Mouse (Mus musculus) cerebellum, adult 2 months (tissue): Measurements from ENCODE around the gene Bcl7c. TPM values are rescaled to one million over a fixed set of nuclear protein-coding genes. Genes with fewer than 3 reads are reported as not detected.

Experiments used
- DNase-seq, 2 experiments: peaks; one replicate each; pipeline ENCODE4 v3.0.0; 2021
- H3K27ac ChIP-seq: fragments of 200-500 bp; 2 replicates; pipeline ENCODE4 v1.5.1; 2012; ENCODE audit warnings: low read length, control low read depth, inconsistent platforms; ENCODE audit not compliant: insufficient read depth
- H3K27me3 ChIP-seq: fragments of 200-500 bp; 2 replicates; pipeline ENCODE4 v1.6.1; 2012; ENCODE audit warnings: inconsistent platforms, mild to moderate bottlenecking, low read length, moderate library complexity; ENCODE audit not compliant: control insufficient read depth, insufficient read depth
- H3K4me1 ChIP-seq: fragments of 200-500 bp; 2 replicates; pipeline ENCODE4 v1.6.1; 2011; ENCODE audit warnings: low read length; ENCODE audit not compliant: control insufficient read depth, insufficient read depth
- H3K4me3 ChIP-seq: fragments of 200-500 bp; replicated peaks from 2 replicates; pipeline ENCODE3; 2011; ENCODE audit warnings: mild to moderate bottlenecking, low read depth, low read length, control low read depth; ENCODE audit not compliant: insufficient read depth
- CTCF ChIP-seq: fragments of 200-500 bp; IDR thresholded peaks from 2 replicates; pipeline ENCODE4 v1.5.1; 2011; ENCODE audit warnings: low read depth, mild to moderate bottlenecking, control low read depth, low read length, moderate library complexity, borderline replicate concordance; ENCODE audit not compliant: insufficient read depth
- POLR2A ChIP-seq: fragments of 200-500 bp; IDR thresholded peaks from 2 replicates; pipeline ENCODE4 v1.6.1; 2011; ENCODE audit warnings: low read length, control low read depth, borderline replicate concordance; ENCODE audit not compliant: insufficient read depth
- WGBS: fragments of 180-500 bp; shearing (Covaris S2); methylation state at CpG from one replicate; pipeline ENCODE4 v1.1.7; 2018; 5-methylcytosine and 5-hydroxymethylcytosine counted together
- polyA plus RNA-seq: library from polyadenylated mRNA; depleted of rRNA; stranded (reverse); fragments of >200 nt; gene quantifications from 2 replicates; pipeline ENCODE4 v1.2.3, GENCODE M21; 2012; rRNA removed

Bcl7c gene
- 33.3 and 36.1 TPM in 2 replicates for polyA plus RNA-seq

DNA sequence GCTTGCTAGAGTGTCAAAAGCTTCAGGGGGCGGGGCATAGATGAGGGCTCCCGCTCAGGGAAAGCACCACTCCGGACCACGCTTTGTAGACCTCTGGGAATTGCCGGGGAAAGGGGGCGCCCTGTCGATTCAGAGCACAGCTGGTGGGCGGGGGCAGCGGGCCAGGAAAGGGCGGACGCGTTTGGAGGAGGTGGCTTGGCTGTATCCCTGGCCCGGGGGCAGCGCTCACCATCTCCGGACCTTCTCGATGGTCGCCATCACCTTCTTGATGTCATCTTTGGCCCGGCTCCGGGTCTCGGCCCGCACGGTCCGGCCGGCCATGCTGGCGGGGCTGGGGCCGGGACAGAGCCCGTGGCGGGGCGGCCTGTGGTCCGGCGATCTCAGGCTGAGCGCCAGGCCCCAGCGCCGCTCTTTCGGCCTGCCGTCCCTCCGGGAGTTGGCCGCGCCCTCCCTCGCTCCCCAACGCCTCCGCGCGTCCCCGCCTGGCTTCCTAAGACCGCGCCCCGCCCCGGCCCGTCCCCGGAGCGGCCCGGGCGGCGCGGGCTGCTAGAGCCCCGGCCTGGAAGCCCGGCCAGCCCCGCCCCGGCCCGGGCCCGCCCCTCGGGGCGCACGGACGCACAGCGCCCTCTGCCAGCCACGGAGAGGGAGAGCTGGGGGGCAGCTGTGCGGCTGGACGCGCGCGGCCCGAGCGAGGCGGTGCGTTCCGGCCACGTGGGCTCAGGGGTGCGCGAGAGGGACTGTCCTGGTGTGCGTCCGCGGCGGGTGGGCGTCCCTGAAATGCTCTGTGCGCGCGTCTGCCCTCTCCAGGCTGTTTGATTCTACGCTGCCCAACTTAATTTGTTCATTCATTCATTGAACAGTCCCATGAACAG is at the start of gene Bcl7c:
Gene Bcl7c (minus strand): TSS at position 727 of the 872 bp plus-strand sequence.
- WGBS: 1% methylated on average over 87 of the region's 90 CpGs
- Histone ChIP-seq H3K27ac (peak within 1 kb of the TSS; percentile 66), H3K4me1 (peaks cover 36% of the 10 kb centered on the region), H3K4me3 (peak within 1 kb of the TSS; percentile 76), H3K27me3 (no peaks in the 10 kb centered on the region)
- DNase-seq: peak; percentile 85 to 88
- peak; percentile 55 for TF ChIP-seq CTCF
- TF ChIP-seq POLR2A: peak; percentile 27; the same call in 1 of the 2 replicates

DNA sequence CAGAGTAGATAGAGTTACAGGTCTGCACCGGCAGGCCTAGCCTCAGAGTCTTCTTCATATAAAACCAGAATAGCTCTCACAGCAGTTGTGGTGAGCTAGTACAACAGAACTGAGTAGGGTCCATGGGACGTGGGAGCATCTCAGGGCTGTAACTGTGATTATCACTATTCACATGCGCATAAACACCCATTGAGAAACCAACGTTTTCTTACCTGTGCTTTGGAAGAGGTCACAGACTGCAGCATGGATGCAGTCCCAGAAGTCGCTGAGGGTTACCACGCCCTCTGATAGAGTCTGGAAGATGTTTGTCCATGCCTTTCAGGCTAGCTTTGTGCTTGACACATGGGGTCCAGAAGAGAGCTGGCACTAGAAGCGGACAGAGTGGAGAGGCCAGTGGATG is 45.0 kb upstream of the Bcl7c start:
- Histone ChIP-seq H3K27ac (no peak overlapping the region), H3K4me1 (peaks cover 15% of the 10 kb centered on the region; the same call in 1 of the 2 replicates), H3K4me3 (no peak overlapping the region), H3K27me3 (no peaks in the 10 kb centered on the region)
- TF ChIP-seq POLR2A (no peak), CTCF (no peak)
- DNase-seq: no peak
- 86% methylated on average over 7 of the region's 7 CpGs for WGBS

DNA sequence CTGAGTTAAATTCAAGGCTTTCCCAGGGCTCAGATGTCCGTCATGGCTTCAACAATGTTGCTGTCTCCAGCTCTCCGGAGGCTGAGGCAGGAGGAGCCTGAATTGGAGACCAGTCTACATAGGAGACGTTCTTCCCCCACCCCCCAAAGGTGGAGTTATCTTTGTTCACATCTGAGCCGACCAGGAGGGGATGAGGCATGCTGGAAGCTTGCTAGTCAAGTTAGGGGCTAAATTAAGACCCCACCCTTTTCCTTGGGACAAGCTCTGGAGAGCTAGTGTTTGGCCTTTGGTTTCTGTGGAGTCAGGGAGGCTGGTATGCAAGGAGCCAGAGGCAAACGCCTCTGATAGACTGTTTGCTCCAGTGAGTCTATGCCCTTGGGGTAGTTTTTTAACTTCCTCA is 44.4 kb upstream of the Bcl7c start:
- Histone ChIP-seq H3K4me1 (peaks cover 15% of the 10 kb centered on the region; the same call in 1 of the 2 replicates), H3K27ac (no peak overlapping the region), H3K27me3 (no peaks in the 10 kb centered on the region), H3K4me3 (no peak overlapping the region)
- DNase-seq: no peak
- TF ChIP-seq POLR2A: no peak
- TF ChIP-seq CTCF: no peak
- 71% methylated on average over 5 of the region's 5 CpGs for WGBS

DNA sequence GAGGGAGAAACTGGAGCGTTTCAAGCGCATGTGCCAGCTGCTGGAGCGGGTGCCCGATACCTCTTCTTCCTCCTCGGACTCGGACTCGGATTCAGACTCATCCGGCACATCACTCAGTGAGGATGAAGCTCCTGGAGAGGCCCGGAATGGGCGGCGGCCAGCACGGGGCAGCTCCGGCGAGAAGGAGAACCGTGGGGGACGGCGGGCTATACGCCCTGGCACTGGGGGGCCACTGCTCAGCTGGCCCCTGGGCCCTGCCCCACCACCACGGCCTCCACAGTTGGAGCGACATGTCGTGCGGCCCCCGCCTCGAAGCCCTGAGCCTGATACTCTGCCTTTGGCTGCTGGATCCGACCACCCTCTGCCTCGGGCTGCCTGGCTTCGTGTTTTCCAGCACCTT is 43.3 kb upstream of the Bcl7c start:
- Histone ChIP-seq H3K4me3 (no peak overlapping the region), H3K27me3 (no peaks in the 10 kb centered on the region), H3K27ac (no peak overlapping the region), H3K4me1 (peaks cover 15% of the 10 kb centered on the region; the same call in 1 of the 2 replicates)
- TF ChIP-seq POLR2A: no peak
- no peak for TF ChIP-seq CTCF
- WGBS: 89% methylated on average over 27 of the region's 27 CpGs
- peak in 1 of 2 experiments; percentile 19 for DNase-seq

DNA sequence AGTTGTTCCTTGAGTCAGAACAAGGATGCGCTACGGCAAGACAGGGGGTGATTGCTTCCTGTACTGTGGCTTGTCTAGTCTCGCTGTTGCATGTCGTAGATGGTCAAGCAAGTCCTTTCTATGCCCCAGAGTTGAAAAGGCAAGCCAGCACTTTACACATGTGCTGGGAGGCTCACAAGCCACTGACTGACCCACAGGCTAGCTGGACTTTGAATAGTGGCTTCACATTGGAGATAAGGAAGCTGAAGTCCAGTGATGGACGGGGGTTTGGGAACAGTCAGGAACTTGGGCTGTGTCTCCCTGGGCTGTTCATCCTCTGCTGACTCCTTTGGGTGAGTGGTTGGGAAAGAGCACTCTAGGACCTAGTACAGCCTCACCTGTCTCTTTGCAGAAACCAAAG is 42.9 kb upstream of the Bcl7c start:
- no peak for TF ChIP-seq POLR2A
- TF ChIP-seq CTCF: no peak
- Histone ChIP-seq H3K27ac (no peak overlapping the region), H3K4me3 (no peak overlapping the region), H3K27me3 (no peaks in the 10 kb centered on the region), H3K4me1 (peaks cover 11% of the 10 kb centered on the region; the same call in 1 of the 2 replicates)
- peak in 1 of 2 experiments; percentile 11 for DNase-seq
- 92% methylated on average over 5 of the region's 5 CpGs for whole genome bisulfite sequencing

DNA sequence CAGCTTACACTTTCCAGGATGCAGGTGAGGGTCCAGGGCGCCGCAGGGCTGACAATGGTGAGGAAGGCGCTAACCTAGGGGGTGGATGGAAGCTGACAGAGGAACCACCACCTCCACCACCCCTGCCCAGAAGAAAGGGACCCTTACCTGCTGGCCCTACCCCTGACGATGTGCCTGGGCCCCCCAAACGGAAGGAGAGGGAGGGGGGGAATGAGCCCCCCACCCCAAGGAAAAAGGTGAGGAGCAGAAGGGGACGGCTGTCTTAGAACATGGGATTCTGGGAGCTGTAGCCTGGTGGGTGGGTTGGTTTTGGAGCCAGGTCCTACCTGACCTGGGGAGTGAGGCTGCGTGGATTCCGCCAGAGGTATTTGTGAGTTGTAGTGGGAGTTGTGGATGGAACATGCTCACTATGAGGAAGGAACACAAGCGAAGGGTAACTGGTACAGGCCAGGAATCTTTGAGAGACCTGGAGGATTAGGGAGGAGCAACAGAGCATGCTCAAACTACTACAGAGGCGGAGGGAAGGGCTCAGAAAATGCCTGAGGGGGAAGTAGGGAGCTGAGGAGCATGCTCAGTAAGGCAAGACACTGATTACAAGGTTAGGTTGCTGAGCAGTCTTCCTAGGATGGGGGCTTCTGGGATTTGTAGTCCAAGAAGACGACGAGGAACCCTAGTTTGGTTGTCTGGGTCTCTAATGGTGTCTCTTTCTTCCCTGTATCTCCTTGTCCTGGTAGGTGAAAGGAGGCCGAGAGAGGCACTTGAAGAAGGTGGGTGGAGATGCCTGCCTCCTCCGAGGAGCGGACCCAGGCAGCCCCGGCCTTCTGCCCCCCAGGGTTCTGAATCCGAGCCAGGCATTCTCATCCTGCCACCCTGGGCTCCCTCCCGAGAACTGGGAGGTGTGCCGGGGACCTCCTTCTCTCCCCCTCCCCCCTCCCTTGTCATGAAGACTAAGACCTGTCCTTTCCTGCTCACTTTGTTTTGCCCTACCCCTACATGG is 41.7 kb upstream of the Bcl7c start:
- Histone ChIP-seq H3K4me3 (peak overlapping the region; percentile 53), H3K27me3 (no peaks in the 10 kb centered on the region), H3K27ac (peak overlapping the region; percentile 9; the same call in 1 of the 2 replicates), H3K4me1 (peaks cover 4% of the 10 kb centered on the region; the same call in 1 of the 2 replicates)
- TF ChIP-seq POLR2A (no peak), CTCF (no peak)
- WGBS: 49% methylated on average over 19 of the region's 19 CpGs
- peak; percentile 55 to 78 for DNase-seq

DNA sequence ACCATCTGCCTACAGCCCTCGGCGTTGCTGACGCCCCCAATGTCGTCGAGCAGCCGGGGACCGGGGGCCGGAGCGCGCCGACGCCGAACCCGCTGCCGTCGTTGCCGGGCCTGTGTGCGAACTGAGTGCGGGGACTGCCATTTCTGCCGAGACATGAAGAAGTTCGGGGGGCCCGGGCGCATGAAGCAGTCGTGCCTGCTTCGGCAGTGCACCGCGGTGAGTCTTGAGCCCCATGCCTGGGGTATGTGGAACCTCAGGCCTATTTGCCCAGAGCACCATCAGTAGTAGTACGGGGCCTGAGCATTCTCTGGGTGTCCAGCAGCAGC is 39.5 kb upstream of the Bcl7c start:
- Histone ChIP-seq H3K27ac (no peak overlapping the region), H3K4me3 (no peak overlapping the region), H3K4me1 (peaks cover 4% of the 10 kb centered on the region; the same call in 1 of the 2 replicates), H3K27me3 (no peaks in the 10 kb centered on the region)
- DNase-seq: peak in 1 of 2 experiments; percentile 25
- TF ChIP-seq CTCF (no peak), POLR2A (no peak)
- 86% methylated on average over 28 of the region's 28 CpGs for WGBS
